Mouse (Mus musculus) layer of hippocampus, postnatal 25 days (tissue): ENCODE data around the gene Zfp459. TPM values are rescaled to one million over a fixed set of nuclear protein-coding genes. Genes with fewer than 3 reads are reported as not detected.
"Not testable (repeated sequence)": the region's sequence is repeated elsewhere in the genome, so short reads cannot be mapped to it uniquely, and the experiment has no call there.

Experiments
- DNase-seq, 2 experiments: peaks; one replicate each; pipeline ENCODE4 v3.0.0; 2022; ENCODE audit warnings: mixed read lengths in 2 of 2, low spot score in 1 of 2; ENCODE audit errors: extremely low spot score in 1 of 2
- total RNA-seq, 2 experiments: library from RNA; stranded (reverse); gene quantifications; 2 replicates each; pipeline ENCODE4 v1.2.3; 2021

The Zfp459 gene
- 1 to 10 TPM; 3.0 to 4.7 TPM for total RNA-seq

DNA sequence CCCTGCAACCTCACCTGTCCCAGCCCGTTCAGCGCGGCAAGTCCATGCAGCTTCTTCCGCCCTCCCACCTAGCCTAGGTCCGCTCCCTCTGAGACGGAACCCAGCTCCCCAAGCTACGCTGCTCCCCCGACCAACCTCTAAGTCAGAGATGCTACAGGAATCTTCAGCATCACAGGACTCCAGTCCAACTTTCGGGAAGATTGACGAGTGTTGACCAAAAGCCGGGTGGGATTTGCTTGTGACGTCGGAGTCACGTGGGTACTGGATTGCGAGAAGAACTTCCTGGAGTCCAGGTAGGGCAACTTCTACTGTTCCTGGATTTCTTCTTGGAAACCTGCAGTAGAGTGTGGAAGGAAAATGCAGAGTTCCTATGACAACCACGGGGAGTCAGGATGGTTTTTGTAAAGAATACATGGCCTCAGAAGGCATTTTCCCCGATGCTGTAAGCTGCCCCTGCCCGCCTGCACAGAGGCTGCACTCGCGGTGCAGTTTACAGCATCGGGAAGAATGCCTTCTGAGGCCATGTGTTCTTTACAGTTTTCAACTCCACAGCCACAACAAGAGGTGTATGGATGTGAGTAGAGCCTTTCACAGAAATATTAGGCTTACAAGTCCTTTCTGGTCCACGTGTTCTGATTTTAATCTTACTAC, at the start of gene Zfp459:
Gene Zfp459, minus strand, starts transcription at position 212 of the 651 bp plus-strand sequence.
- peak; percentile 16 to 17 for DNase-seq

GRCm38 (mm10) chr13:67469274-67469673, 48.1 kb upstream of the Zfp459 start:
- no peak for DNase-seq

GRCm38 (mm10) chr13:67463506-67464185, 42.4 kb upstream of the Zfp459 start:
- DNase-seq: not testable (repeated sequence)

- DNase-seq: no peak
These were observed 30.7 kb upstream of the Zfp459 start for GRCm38 (mm10) chr13:67452021-67452309.

GRCm38 (mm10) chr13:67451172-67452020, 30.2 kb upstream of the Zfp459 start, which contains the start of gene Zfp874a:
Gene Zfp874a, minus strand, starts transcription at chr13:67451624.
- peak; percentile 52 to 83 for DNase-seq

GRCm38 (mm10) chr13:67437095-67437494, 15.9 kb upstream of the Zfp459 start:
- DNase-seq: not testable (repeated sequence)

DNA sequence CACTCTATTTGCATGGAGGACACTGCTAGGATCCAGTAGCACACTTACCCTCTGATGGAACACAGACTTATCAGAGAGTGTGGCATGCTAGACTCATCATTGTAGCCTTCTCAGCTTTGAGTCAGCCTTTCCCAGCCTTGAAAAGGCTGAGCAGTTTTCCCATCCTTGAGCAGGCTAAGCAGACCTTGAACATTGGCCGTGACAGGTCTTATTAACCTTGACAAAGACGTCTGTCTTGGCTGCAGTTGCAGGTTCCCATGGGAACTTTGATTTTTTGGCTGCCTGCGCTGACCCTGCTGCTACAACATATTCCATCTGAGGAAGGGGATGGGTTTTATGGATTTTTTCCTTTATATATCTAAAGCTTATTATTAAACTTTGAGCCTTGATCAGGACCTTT, 6.9 kb upstream of the Zfp459 start:
- DNase-seq: no peak

GRCm38 (mm10) chr13:67425699-67426098, 4.5 kb upstream of the Zfp459 start:
- not testable (repeated sequence) for DNase-seq

- DNase-seq: not testable (repeated sequence)
These were observed 1.3 kb upstream of the Zfp459 start for GRCm38 (mm10) chr13:67422532-67422931.

DNA sequence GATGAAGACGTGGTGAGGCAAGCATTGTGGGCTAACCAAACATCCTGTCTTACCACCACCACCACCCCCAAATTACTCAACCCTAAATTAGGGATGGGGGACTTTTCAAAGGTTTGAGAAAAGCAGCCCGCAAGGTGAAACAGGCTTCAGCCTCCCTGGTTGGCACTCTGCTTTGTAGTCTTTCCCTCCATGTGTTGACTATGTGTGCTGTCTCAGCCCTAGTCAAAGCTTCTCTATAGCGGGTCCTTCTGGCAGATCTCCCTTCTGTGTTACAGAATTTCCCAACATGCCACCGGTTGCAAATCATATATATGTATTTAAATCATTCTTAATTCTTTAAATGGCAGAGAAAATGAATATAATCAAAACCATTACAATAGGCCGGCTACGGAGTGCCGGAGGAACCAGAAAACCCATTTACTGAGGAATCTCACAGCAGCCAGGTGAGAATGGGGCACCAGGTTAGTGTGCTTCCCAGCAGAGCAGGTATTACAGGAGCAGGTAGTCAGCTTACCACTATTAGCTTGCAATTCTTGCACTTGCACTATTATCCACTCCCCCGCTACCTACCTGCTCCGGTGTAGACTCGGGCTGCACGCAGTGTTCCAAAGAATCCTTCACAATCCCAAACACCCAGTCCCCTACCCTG, 536 bp downstream of the Zfp459 start:
- peak in 1 of 2 experiments; percentile 5 for DNase-seq

DNA sequence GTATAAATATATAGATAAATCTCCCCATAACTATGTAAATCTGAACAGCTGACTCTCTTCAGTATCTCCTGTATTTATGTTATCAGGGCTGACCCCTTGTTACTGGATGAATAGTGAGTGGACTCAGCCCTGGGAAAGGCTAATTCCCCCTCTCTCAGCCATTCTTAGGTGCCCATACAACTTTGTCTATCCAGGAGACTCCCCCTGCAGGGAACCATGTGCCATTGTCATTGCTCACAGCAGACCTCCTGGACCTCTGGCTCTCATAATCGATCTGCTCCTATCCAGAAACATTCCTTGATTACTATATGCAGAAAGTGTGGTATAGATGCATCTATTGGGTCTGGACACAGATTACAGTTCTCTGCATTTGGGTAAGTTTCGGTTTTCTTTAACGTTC, 4.4 kb downstream of the Zfp459 start:
- DNase-seq: no peak

GRCm38 (mm10) chr13:67415759-67416158, 5.5 kb downstream of the Zfp459 start:
- DNase-seq: no peak

- not testable (repeated sequence) for DNase-seq
These were observed 7.6 kb downstream of the Zfp459 start for GRCm38 (mm10) chr13:67413634-67414033.

GRCm38 (mm10) chr13:67399183-67399903, 21.9 kb downstream of the Zfp459 start, which contains the start of gene Zfp429:
Gene Zfp429, minus strand, starts transcription at chr13:67399819.
- DNase-seq: peak; percentile 36 to 42

DNA sequence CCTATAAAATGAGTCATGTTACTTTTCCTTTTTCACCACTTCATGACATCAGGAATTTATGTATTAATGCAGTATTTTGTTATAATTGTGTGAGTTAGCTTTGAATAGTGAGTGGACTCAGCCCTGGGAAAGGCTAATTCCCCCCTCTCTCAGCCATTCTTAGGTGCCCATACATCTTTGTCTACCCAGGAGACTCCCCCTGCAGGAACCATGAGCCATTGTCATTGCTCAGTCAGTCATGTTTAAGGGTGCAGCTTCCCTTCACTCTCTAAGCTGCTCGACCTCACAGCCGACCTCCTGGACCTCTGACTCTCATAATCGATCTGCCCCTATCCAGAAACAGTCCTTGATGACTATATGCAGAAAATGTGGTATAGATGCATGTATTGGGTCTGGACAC, 45.0 kb downstream of the Zfp459 start:
- DNase-seq: not testable (repeated sequence)

DNA sequence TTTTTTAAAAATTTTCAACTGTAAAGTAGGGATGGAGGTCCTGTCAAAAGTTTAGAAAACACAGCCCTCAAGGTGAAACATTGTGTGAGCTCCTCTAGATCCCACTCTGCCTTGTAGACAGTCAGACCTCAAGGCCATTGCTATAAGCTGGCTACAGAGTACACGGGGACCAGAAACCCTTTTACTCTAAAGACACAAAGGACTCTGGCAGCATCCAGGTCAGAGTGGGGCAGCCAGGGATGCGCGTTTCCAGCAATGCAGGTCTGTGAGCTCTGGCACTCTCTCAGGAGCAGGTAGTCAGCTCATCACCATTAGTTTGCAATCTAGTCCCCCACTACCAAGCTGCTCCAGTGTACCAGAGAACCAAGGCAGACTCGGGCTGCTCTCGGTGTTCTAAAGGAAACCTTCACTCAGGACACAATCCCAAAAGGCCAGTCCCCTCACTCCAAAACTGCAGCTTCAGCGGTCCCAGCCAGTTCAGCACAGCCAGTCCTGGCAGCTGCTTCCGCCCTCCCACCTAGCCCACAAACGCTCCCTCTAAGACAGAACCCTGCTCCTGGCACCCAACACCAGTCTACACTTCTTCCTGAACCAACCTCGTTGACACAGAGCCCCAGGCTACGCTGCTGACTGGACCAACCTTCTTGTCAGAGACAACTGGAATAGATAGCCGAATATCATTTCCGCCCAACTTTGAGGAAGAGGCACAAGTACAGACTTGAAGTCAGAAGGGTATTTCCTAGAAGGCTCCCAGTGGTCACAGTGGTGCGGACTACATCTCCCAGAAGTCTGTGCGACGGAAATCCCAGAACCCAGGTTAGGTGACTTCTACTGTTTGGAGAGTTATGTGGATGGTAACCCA, 45.9 kb downstream of the Zfp459 start, which contains the start of the genes Gm28041 and Zfp456:
Gene Gm28041, minus strand, starts transcription at position 684 of the 862 bp plus-strand sequence.
Gene Zfp456, minus strand, starts transcription at position 761 of the 862 bp plus-strand sequence.
- peak; percentile 14 to 37 for DNase-seq

DNA sequence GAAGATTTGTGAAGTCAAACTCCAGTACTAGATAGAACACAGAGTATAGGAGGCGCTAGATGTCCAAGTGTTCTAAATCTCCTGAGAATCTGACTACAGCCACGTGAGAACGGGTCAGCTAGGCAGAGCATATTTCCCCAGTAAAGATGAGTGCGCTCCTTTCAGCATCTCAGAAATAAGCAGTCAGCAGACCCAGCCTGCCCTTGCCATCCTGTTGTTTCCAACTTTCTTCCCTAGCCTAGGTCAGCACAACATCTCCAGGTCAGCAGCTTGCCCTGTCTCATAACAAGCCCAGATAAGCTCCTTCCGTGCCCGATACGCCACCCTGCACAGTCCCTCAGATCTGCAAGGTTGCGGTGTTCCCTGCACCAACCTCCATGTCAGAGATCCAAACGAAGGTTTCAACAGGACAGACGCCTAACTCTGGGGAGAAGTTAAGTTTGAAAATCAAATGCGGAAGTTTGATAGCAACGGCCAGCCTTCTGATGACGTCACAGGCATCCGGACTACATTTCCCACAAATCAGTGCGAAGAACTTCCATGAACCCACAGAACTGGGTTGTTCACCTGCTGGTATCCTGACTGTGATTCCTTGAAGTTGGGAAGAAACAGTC, 61.0 kb downstream of the Zfp459 start, which contains the start of the genes Gm28044 and Zfp953:
Gene Gm28044, minus strand, starts transcription at position 406 of the 614 bp plus-strand sequence.
Gene Zfp953, minus strand, starts transcription at position 475 of the 614 bp plus-strand sequence.
- DNase-seq: peak; percentile 77 to 80
